Mouse (Mus musculus) gastrocnemius, postnatal 14 days (tissue): Measurements from ENCODE around the gene Phactr3. TPM values are rescaled to one million over a fixed set of nuclear protein-coding genes. Genes with fewer than 3 reads are reported as not detected.

Experiments used
- DNase-seq: peaks from one replicate; pipeline ENCODE4 v3.0.0; 2021; ENCODE audit warnings: mixed read lengths
- intact Hi-C: fragments of 180-260 bp; cut with DNase I; formaldehyde crosslinking; loops from one replicate; pipeline ENCODE4 v1.15.1; 2025; ENCODE audit warnings: low total_unique reads
- total RNA-seq, 2 experiments: library from RNA; stranded (reverse); gene quantifications; 2 replicates each; pipeline ENCODE4 v1.2.3; 2021

Gene Phactr3
- total RNA-seq, 2 experiments from 2014 or later = 0.10 TPM; not detected in 1

DNA sequence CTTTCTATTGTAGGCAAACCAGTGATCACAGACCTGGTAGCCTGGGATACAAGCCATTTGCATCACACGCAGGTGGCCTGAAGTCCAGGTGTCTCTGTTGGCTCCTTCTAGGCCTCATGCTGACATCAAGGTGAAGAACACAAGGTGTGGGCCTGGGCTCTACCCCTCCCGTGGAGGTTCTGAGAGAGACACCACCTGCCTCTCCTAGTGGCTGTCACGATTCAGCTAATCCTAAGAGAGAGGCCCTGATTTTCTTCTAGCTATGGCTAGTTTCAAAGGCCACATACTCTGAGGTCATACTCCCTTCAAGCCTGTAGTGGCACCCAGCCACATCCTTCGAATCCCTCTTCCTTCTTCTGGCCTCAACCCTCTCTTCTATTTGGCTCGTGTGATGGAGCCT, 12.2 kb downstream of the Phactr3 start:
- intact Hi-C loops = no loop called here
- no peak for DNase-seq

DNA sequence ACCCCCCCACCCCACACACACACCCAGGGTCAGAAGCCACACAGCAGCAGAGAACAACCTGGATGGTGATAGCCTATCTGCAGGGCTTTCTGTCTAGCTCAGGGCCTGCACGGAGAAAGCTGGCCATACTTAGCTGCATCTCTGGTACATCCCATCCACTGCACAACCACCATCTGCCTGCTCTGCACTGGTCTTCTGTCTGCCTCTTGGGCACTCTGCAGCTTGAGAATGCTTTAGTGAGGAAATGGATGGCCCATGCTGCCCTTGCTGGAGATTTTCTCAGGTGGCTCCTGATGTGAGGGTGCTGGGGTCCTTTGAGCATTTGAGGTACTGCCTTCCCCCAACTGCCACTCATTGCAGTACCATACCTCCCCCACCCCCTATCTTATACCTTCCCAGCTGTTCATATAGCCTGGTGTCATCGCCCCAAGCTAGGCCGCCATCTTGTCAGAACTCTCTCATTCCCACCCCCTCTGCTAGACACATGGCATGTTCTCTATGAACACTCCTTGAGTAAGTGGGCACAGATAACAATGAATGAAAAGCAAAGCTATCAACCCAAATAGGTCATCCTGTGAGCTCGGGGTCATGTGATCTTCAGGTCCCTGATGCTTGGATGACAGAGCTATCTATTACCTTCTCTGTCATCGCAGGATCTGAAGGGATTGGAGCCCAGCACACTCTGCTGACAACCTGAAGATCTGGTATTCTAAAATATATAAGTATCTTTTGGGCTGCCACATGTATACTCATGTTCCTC, 13.0 kb downstream of the Phactr3 start:
- no peak for DNase-seq
- intact Hi-C loops = no loop called here

DNA sequence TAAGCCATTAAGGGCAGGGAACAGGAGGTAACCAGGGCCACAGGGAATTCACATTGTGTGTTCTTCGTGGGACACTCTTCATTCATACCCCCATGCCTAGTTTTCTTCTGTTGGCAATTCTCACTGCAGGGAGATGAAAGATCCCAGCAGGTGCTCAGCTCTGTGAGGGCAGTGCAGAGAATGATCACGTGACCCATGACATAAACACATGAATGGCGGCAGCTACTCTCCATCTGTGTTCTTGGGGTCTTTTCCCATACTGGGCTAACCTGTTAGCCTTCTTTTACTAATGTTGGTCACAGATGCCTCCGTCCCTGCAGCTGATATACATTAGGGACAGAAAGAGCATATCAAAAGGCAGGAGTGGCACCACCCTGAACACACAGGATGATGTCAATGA, 16.9 kb downstream of the Phactr3 start:
- intact Hi-C loops = no loop called here
- no peak for DNase-seq

DNA sequence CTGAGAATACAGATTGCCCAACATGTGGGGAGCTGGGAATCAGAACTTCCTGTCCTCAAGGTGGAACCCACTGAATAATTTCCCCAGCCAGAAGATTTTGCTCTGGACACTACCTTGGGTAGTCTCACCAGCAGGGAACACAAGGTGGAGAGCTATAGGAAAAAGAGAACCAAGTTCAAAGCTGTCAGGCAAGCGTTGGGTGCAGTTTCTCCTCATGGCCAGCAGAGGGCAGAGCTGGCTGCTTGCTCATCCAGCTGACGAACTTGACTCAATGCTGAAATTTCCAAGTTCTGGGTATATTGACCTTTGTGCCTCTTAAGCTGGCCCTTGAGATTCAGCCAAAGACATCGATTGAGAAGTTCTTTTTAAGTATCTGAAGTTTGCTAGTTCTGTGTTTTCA, 18.7 kb downstream of the Phactr3 start:
- no peak for DNase-seq
- intact Hi-C loops = no loop called here

DNA sequence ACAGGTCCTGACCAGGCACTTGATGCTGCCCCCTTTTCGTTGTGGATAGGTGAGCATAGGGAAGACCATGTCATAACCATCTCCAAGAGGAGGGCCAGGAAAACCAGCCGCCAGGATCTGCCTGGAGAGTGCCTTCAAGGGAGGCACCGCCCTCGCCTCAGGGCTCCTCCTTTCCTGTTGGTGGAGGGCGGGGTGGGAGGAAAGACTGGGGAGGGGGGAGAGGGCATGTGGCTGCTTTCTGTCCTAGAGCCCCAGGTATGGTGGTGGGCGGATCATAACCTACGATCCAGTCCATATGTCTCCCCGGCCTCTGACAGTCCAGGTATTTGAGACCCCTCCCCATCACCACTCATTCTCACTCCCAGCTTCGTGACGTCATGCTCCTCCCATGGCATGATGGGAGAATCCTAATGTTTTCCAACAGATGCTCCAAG, 22.7 kb downstream of the Phactr3 start:
- intact Hi-C loops = no loop called here
- DNase-seq = no peak

DNA sequence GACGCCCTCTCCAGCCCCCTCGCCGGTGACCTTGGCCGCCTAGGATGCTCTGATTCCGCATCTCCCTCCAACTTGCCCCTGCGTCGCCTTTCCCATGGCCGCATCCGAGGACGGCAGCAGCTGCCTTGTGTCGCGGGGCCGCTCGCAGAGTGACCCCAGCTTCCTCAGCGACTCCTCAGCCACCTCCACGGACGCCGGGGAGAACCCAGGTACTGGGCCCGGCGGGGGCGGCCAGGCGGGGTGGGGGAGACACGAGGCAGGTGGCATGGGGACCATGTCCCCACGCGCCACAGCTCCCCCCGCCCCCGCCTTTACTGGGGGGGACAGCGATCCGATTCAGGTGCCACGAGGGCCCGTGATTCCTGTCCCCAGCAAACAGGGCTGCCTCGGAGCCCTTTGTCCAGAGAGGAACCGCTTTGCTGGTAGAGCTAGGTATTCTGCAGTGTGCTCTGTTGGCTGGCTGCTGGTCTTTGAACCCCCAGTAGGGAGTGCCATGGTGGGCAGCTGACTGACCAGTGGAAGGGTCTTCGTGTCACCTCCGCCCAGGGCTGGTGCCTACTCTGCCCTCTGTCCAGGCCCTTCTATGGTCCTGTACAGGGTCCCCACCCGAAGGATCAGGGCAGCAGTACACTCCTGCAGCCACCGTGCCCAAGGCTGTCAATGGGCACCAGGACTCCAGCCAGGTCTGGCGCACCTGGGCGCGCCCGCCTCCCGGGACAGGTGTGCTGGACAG, 23.7 kb downstream of the Phactr3 start:
- intact Hi-C loops = no loop called here
- DNase-seq = no peak

DNA sequence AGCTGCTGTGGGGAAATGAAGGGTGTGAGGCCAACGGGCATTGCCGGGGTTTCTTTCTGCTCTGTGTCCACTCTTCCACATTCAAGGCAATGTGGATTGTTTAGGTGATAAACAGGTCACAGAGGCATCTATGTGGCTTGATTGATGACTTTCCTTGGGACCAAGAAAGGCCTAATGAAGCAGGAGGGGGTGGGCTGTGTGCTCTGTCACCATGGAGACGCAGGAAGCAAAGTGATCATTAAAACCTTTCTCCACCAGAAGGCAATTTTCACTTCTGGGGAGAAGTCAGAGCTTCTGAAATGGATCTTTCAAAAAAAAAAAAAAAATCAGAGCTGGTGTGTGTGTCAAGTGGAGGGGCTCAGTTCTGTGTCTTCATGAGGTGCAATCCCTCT, 24.2 kb downstream of the Phactr3 start:
- intact Hi-C loops = no loop called here
- no peak for DNase-seq

DNA sequence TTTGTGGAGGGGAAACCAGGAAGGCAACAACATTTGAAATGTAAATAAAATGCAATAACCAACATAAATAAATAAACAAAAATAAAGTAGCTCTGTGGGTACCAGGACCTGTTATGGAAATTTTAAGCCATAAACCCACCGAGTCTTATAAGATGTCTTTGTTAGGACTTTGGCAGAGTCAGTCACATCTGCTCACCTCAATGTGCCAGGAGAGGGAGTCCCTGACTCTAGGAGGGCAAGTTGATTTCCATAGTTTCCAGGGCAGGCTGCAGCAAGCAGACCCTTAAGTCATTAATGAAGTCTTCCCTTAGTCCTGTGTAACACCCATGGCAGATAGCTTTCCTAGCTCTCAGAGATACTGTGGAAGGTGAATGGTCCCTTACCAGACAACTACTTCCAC, 25.1 kb downstream of the Phactr3 start:
- DNase-seq = no peak
- intact Hi-C loops = no loop called here

DNA sequence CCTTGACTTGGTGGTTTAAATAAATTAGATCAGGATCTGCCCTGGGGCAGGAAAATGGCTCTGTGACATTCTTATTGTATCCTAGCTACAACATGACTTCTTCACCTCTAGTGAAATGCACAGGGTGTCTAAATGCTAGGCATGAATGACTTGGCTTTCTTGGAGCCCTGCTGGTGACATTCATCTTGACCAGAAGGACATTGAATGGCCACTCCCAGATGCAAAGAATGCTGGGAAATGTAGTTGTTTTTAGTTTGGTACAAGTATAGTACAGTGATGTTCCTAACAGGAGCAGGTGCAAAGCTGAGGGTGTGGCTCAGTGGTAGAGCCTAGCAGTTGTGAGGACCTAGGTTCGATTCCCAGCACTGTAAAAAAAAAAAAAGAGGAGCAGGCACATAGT, 30.5 kb downstream of the Phactr3 start:
- intact Hi-C loops = no loop called here
- no peak for DNase-seq

DNA sequence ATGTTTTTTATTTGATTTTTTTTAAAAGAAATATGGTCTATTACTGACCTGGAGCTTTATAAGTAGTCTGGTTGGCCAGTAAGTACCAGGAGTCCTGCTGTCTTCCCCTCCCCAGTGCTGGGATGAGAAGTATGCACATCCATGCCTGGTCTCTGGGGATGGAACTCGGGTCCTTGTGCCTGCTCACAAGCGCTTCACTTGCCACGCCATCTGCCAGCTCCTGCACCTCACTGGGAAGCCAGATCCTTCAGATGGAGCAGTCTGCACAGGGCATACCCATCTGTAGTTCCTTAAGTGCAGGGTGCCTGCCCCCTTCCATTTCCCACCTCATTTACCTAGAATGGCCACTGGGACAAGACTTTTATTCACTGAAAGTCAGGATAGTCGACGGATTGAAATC, 31.9 kb downstream of the Phactr3 start:
- no peak for DNase-seq
- intact Hi-C loops = no loop called here

DNA sequence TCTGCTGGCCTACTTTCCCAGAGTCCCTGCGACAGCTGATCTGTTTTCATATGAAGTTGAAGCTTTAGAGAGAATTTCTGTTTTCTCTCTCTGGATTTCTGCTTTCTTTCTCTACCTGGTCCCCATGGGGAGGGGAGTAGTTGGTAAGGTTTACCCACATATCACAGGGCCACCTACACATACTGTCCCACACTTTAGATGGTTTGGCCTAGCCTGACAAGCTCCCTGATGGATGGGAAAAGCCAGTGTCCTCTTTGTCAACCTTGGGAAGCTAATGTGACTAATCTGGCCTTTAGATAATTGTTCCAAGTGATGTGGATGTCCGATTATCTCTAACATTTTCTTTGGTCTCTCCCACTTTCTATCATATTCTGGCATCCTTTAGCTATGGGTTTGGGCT, 34.8 kb downstream of the Phactr3 start:
- intact Hi-C loops = no loop called here
- no peak for DNase-seq

DNA sequence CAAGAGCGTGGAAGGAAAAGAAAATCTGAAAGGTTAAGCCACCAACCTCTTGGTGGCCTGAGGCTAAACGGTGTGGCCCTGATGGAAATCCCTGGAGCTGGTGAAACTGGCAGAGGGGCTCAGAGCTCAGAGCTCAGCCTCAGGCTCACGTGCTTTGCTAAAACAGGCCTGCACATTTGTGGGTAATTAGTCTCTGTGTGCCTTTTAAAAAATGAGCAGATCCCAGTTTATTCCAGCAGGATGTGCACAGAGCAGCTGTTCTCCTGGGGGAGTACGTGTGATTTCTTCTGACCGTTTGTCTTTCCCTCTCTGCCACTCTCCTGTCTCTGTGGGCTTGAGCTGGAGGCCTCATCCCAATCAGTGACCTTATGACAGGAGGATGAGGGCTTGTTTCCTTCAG, 35.4 kb downstream of the Phactr3 start:
- DNase-seq = no peak
- intact Hi-C loops = no loop called here

DNA sequence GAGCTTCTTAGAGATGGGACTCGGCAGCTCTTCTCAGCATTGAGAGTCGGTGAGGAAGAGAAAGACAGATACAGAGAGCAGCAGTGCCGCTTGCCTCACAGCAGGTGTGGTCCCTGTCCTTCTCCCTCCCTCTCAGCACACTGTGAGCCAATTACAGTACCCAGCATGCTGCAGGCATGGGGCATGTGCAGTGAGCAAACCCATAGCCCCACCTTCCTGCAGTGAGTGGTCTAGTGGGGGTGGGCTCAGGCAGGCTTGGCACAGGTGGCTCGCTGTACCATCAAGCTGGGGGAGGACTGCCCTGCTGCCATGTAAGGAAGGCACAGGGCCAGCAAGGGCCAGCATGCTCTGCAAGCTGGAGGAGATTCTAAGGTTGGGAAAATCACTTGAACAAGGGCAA, 35.8 kb downstream of the Phactr3 start:
- no peak for DNase-seq
- intact Hi-C loops = no loop called here

DNA sequence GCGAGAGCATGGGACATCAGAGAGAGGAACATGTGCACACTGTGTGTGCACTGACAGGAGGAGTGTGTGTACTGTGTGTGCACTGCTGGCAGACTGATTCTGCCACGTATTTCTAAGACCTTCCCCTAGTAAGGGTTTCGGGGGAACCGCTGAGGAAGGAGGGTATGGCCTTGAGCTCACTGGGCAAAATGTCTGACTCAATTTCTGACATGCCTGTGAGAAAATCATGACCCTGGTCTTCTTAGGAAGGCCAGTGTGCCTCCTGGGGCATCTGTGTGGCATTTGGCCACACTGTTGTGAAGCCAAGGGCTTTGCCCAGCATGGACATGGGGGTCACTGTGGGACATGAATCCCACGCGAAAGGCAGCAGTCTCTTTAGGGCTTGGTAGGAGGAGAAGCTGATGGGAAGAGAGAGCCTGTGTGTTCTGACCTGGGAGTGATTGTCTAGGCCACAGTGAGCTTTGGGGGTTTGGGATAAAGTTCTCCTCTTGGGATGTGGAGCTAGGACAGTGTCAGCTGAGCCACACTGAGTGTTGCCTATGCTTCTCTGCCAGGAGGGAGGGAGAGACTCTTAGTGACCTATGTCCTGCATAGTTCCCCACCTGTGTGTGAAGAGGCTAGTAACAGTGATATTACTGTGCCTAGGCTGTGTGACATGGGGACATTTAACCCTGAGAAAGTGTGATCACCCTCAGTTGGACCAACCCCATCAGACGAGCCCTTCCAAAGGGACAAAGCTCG, 36.6 kb downstream of the Phactr3 start:
- intact Hi-C loops = no loop called here
- DNase-seq = no peak

DNA sequence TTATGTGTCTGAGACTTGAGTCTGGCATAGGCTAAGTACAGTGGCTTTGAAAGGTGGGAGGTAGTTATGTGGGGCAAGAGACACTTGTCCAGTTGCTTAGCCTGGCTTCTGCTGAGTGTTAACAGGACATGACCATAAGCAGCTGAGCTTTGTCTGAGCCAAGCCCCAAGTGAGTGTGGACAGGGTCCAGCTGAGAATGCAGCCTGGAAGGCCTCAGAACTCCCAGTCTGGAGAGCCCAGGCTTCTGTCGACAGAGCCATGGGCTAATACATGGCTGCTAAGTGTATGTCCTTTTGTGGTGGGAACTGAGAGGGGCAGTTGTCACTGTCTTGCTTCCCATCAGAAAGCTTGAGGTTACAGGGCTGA, 37.1 kb downstream of the Phactr3 start:
- intact Hi-C loops = no loop called here
- peak; percentile 30 for DNase-seq

DNA sequence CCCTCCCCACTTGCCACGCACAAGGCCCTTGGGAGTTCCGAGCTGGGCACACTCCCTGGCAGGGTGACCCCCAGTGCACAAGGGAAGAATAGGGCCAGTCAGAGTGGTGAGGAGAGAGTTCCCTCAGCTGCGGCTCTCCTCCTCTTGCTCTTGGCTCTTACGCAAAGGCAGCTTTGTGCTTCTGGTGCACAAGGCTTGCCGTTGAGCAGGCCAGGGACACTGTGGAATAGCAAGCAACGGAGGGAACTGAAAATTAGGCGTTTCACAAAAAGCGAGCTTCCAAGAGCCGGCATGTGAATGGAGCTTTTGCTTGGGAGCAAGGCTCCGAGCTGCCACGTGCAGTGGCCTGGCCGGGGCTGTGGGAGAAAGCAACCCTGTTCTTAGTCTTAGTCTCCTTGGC, 40.2 kb downstream of the Phactr3 start:
- intact Hi-C loops = no loop called here

DNA sequence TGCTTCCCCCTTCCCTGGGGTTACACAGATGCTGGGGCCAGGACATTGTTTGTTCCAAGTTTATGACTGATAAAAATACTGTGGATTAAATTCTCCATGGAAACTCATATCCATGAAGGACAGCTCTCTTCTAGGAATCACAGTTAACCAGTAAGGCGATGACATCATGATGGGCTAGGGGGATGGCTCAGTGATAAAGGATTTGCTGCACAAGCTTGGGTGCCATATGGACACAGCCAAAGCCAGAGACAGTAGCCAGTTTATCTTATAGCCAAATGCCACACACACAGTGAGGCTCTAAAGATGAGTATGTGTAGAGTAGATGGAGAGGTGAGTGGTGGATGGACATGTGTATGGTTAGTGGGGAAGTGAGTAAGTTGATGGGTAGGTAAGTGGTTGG, 45.2 kb downstream of the Phactr3 start:
- DNase-seq = no peak
- intact Hi-C loops = no loop called here

More for the DNA sequence above, 40.2 kb downstream of the Phactr3 start:
- no peak for DNase-seq

DNA sequence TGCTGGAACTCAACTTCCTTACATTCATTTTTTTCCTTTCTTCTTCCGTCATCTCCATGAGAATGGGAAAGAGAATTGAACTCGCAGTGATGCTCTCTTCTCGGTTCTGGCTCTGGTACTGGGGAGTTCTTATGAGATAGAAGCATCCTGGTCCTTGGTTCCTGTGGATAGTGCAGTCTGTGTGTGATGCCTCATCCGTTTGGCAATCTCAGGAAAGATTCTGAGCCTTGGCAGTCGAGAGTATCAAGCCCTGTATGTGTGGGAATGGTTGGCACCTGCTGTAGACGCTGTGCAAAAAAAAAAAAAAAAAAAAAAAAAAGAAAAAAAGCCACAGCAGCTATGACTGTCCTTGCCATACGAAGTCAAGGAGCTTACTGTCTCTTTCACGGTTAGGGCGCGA, 47.2 kb downstream of the Phactr3 start:
- DNase-seq = no peak
- intact Hi-C loops = no loop called here

DNA sequence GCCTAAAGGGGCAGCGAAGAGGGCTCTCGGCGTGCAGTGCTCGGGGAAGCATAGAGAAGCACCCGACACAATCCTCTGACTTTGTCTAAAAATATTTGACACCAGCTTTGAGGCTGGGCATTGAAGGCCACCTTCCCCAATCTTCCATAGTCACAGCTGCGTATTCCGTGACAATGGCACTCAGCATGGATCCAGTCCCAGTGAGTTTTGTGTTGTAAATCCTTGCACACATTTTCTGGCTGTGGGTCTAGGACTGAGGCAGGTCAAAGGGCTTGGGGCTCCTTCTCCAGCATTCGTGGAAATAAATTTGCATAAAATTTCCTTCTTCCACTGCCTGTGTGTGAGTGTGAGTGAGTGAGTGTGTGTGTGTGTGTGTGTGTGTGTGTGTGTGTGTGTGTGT, 51.2 kb downstream of the Phactr3 start:
- intact Hi-C loops = no loop called here
- no peak for DNase-seq

DNA sequence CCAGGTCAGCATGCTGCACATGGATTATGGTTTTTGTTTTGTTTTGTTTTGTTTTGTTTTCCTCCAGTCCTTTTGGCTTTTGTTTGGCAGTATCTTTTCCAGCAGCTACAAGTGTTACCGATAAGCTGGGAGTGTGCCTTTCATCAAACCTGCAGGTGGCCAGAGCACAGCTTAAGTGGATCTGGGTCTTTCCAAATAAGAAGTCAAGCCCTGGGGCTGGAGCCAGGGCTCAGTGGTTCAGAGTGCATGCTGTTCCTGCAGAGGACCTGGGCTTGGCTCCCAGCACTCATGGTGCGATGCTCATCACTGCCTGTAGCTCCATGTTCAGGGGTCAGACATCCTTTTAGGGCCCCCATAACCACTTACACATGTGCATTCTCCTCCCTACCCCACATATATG, 55.2 kb downstream of the Phactr3 start:
- intact Hi-C loops = no loop called here
- DNase-seq = no peak
